Mouse (Mus musculus): Measurements from ENCODE around the gene Tm7sf2. TPM values are rescaled to one million over a fixed set of nuclear protein-coding genes. Genes with fewer than 3 reads are reported as not detected.

Tm7sf2 gene
- polyA plus RNA-seq, 2 experiments, result 35.0 to 35.9 TPM

GRCm38 (mm10) chr19:6037695-6038094, 30.5 kb downstream of the Tm7sf2 start:
- Histone ChIP-seq H3K4me2 (ENCODE audit: low read depth) (no peak overlapping the region), H3K9me3 (ENCODE audit: control insufficient read depth, low read length) (no peaks in the 10 kb centered on the region), H3K36me3 (replicated peaks; ENCODE audit: control insufficient read depth, insufficient read depth, low read depth) (no peaks in the 10 kb centered on the region), H3K4me3 (ENCODE audit: insufficient read depth in 1 of 2, low read depth in 2 of 2, low read length in 2 of 2) (no peak overlapping the region), H3K27ac (no peak overlapping the region), H3K9ac (replicated peaks) (no peak overlapping the region), H3K27me3 (ENCODE audit: control insufficient read depth, insufficient read depth, low read length) (no peaks in the 10 kb centered on the region), H3K4me1 (replicated peaks; ENCODE audit: control insufficient read depth in 2 of 2, insufficient read depth in 2 of 2, low read length in 1 of 2) (peaks cover 0 to 7% of the 10 kb centered on the region in 2 experiments; a peak in 2 of 4 replicates)
- no peak for DNase-seq (ENCODE audit: low read depth in 3 of 3, low spot score in 3 of 3)
- no peak for ATAC-seq (ENCODE audit: insufficient read depth)
- no peak for TF ChIP-seq CTCF (IDR thresholded peaks at IDR 0.05; ENCODE audit: low read depth)
- TF ChIP-seq EP300 (IDR thresholded peaks at IDR 0.05; ENCODE audit: low read depth), result no peak

GRCm38 (mm10) chr19:6035966-6036585, 32.1 kb downstream of the Tm7sf2 start:
- no peak overlapping the region for H3K9ac ChIP-seq (replicated peaks)
- TF ChIP-seq CTCF (IDR thresholded peaks at IDR 0.05; ENCODE audit: low read depth), result no peak
- H3K36me3 ChIP-seq (replicated peaks; ENCODE audit: control insufficient read depth, insufficient read depth, low read depth), result no peaks in the 10 kb centered on the region
- H3K9me3 ChIP-seq (ENCODE audit: control insufficient read depth, low read length), result no peaks in the 10 kb centered on the region
- no peak overlapping the region for H3K27ac ChIP-seq
- no peak for DNase-seq (ENCODE audit: low read depth in 3 of 3, low spot score in 3 of 3)
- H3K4me1 ChIP-seq (replicated peaks; ENCODE audit: control insufficient read depth in 2 of 2, insufficient read depth in 2 of 2, low read length in 1 of 2), result peaks cover 0 to 7% of the 10 kb centered on the region in 2 experiments; a peak in 2 of 4 replicates
- H3K4me3 ChIP-seq (ENCODE audit: insufficient read depth in 1 of 2, low read depth in 2 of 2, low read length in 2 of 2), result no peak overlapping the region
- no peak for ATAC-seq (ENCODE audit: insufficient read depth)
- WGBS (ENCODE audit: insufficient replicate concordance), result 46% methylated on average over 9 of the region's 9 CpGs
- H3K4me2 ChIP-seq (ENCODE audit: low read depth), result no peak overlapping the region
- no peaks in the 10 kb centered on the region for H3K27me3 ChIP-seq (ENCODE audit: control insufficient read depth, insufficient read depth, low read length)

- ATAC-seq (ENCODE audit: insufficient read depth), result no peak
- no peak for DNase-seq (ENCODE audit: low read depth in 3 of 3, low spot score in 3 of 3)
- no peak overlapping the region for H3K4me3 ChIP-seq (ENCODE audit: insufficient read depth in 1 of 2, low read depth in 2 of 2, low read length in 2 of 2)
- no peak for TF ChIP-seq CTCF (IDR thresholded peaks at IDR 0.05; ENCODE audit: low read depth)
- no peak for TF ChIP-seq EP300 (IDR thresholded peaks at IDR 0.05; ENCODE audit: low read depth)
- no peak overlapping the region for H3K4me2 ChIP-seq (ENCODE audit: low read depth)
- peaks cover 0 to 2% of the 10 kb centered on the region in 2 experiments; a peak in 1 of 4 replicates for H3K4me1 ChIP-seq (replicated peaks; ENCODE audit: control insufficient read depth in 2 of 2, insufficient read depth in 2 of 2, low read length in 1 of 2)
- no peaks in the 10 kb centered on the region for H3K36me3 ChIP-seq (replicated peaks; ENCODE audit: control insufficient read depth, insufficient read depth, low read depth)
- H3K9ac ChIP-seq (replicated peaks), result no peak overlapping the region
- H3K9me3 ChIP-seq (ENCODE audit: control insufficient read depth, low read length), result no peaks in the 10 kb centered on the region
- no peak overlapping the region for H3K27ac ChIP-seq
- WGBS (ENCODE audit: insufficient replicate concordance), result 38% methylated on average over 14 of the region's 14 CpGs
- no peaks in the 10 kb centered on the region for H3K27me3 ChIP-seq (ENCODE audit: control insufficient read depth, insufficient read depth, low read length)
These were observed 37.5 kb downstream of the Tm7sf2 start for GRCm38 (mm10) chr19:6030520-6031280.

- TF ChIP-seq CTCF (IDR thresholded peaks at IDR 0.05; ENCODE audit: low read depth) (no peak), EP300 (IDR thresholded peaks at IDR 0.05; ENCODE audit: low read depth) (no peak)
- no peak overlapping the region for H3K4me2 ChIP-seq (ENCODE audit: low read depth)
- no peaks in the 10 kb centered on the region for H3K36me3 ChIP-seq (replicated peaks; ENCODE audit: control insufficient read depth, insufficient read depth, low read depth)
- no peak overlapping the region for H3K4me3 ChIP-seq (ENCODE audit: insufficient read depth in 1 of 2, low read depth in 2 of 2, low read length in 2 of 2)
- 0 out of 4 replicates have a peak, but pooled peaks cover 0 to 2% of the 10 kb centered on the region in 2 experiments for H3K4me1 ChIP-seq (replicated peaks; ENCODE audit: control insufficient read depth in 2 of 2, insufficient read depth in 2 of 2, low read length in 1 of 2)
- no peaks in the 10 kb centered on the region for H3K9me3 ChIP-seq (ENCODE audit: control insufficient read depth, low read length)
- no peak for DNase-seq (ENCODE audit: low read depth in 3 of 3, low spot score in 3 of 3)
- no peak for ATAC-seq (ENCODE audit: insufficient read depth)
- no peak overlapping the region for H3K9ac ChIP-seq (replicated peaks)
- H3K27me3 ChIP-seq (ENCODE audit: control insufficient read depth, insufficient read depth, low read length), result no peaks in the 10 kb centered on the region
- WGBS (ENCODE audit: insufficient replicate concordance), result 70% methylated on average over 9 of the region's 9 CpGs
- H3K27ac ChIP-seq, result no peak overlapping the region
These were observed 38.7 kb downstream of the Tm7sf2 start for GRCm38 (mm10) chr19:6029426-6029825.

GRCm38 (mm10) chr19:6028991-6029390, 39.2 kb downstream of the Tm7sf2 start:
- DNase-seq (ENCODE audit: low read depth in 3 of 3, low spot score in 3 of 3) (no peak), ATAC-seq (ENCODE audit: insufficient read depth) (no peak)
- H3K27me3 ChIP-seq (ENCODE audit: control insufficient read depth, insufficient read depth, low read length), result no peaks in the 10 kb centered on the region
- no peak overlapping the region for H3K27ac ChIP-seq
- H3K4me2 ChIP-seq (ENCODE audit: low read depth), result no peak overlapping the region
- H3K4me3 ChIP-seq (ENCODE audit: insufficient read depth in 1 of 2, low read depth in 2 of 2, low read length in 2 of 2), result no peak overlapping the region
- H3K9ac ChIP-seq (replicated peaks), result no peak overlapping the region
- H3K9me3 ChIP-seq (ENCODE audit: control insufficient read depth, low read length), result no peaks in the 10 kb centered on the region
- H3K4me1 ChIP-seq (replicated peaks; ENCODE audit: control insufficient read depth in 2 of 2, insufficient read depth in 2 of 2, low read length in 1 of 2), result 0 out of 4 replicates have a peak, but pooled peaks cover 0 to 2% of the 10 kb centered on the region in 2 experiments
- no peaks in the 10 kb centered on the region for H3K36me3 ChIP-seq (replicated peaks; ENCODE audit: control insufficient read depth, insufficient read depth, low read depth)
- TF ChIP-seq CTCF (IDR thresholded peaks at IDR 0.05; ENCODE audit: low read depth) (no peak), EP300 (IDR thresholded peaks at IDR 0.05; ENCODE audit: low read depth) (no peak)
- 67% methylated on average over 6 of the region's 6 CpGs for WGBS (ENCODE audit: insufficient replicate concordance)

Data from liver, embryonic 14.5 days (tissue).